Mouse (Mus musculus) heart, embryonic 13.5 days (tissue): ENCODE measurements around the gene Neurl4. TPM values are rescaled to one million over a fixed set of nuclear protein-coding genes. Genes with fewer than 3 reads are reported as not detected.

ENCODE experiments used
- ATAC-seq: fragments of 200-750 bp; cut with Nextera tagmentation; 2 replicates; pipeline ENCODE4 v1.8.0; 2017; ENCODE audit warnings: moderate TSS enrichment; ENCODE audit not compliant: insufficient number of reproducible peaks, low FRiP score, low TSS enrichment; ENCODE audit errors: extremely low read depth
- H3K27ac ChIP-seq: fragments of 300-500 bp; sonication (generic); replicated peaks from 2 replicates; pipeline ENCODE4 v1.5.1; 2015; ENCODE audit warnings: moderate library complexity, mild to moderate bottlenecking, inconsistent platforms
- H3K27me3 ChIP-seq: fragments of 300-500 bp; sonication (generic); replicated peaks from 2 replicates; pipeline ENCODE4 v1.6.1; 2015; ENCODE audit warnings: mild to moderate bottlenecking, inconsistent platforms
- H3K36me3 ChIP-seq: fragments of 300-500 bp; sonication (generic); 2 replicates; pipeline ENCODE4 v1.6.1; 2015; ENCODE audit warnings: mild to moderate bottlenecking, inconsistent platforms
- H3K4me1 ChIP-seq: fragments of 300-500 bp; sonication (generic); 2 replicates; pipeline ENCODE4 v1.6.1; 2015; ENCODE audit warnings: inconsistent platforms
- H3K4me2 ChIP-seq: fragments of 300-500 bp; sonication (generic); 2 replicates; pipeline ENCODE4 v1.6.1; 2015; ENCODE audit warnings: inconsistent platforms, mild to moderate bottlenecking, moderate library complexity
- H3K4me3 ChIP-seq: fragments of 300-500 bp; sonication (generic); 2 replicates; pipeline ENCODE4 v1.5.1; 2015; ENCODE audit warnings: moderate library complexity, mild to moderate bottlenecking, inconsistent platforms
- H3K9ac ChIP-seq: fragments of 300-500 bp; sonication (generic); 2 replicates; pipeline ENCODE4 v1.6.1; 2015; ENCODE audit warnings: inconsistent platforms, mild to moderate bottlenecking, moderate library complexity
- H3K9me3 ChIP-seq: fragments of 300-500 bp; sonication (generic); 2 replicates; pipeline ENCODE4 v1.6.1; 2016; ENCODE audit warnings: inconsistent platforms
- WGBS: fragments of 180-500 bp; shearing (Covaris S2); methylation state at CpG from one replicate; pipeline ENCODE4 v1.1.7; 2015; ENCODE audit warnings: mixed read lengths; 5-methylcytosine and 5-hydroxymethylcytosine counted together
- microRNA-seq: library from miRNA; unstranded; fragments of <30 nt; microRNA quantifications from one replicate; pipeline ENCODE4, GENCODE M21; 2016
- polyA plus RNA-seq: library from polyadenylated mRNA; unstranded; fragments of >200 nt; fragmentation: Nextera tagmentation; extraction: Ambion mirVana; gene quantifications from 2 replicates; pipeline ENCODE4 v1.2.1, GENCODE M21; 2015

Neurl4 gene
- polyA plus RNA-seq, 1 experiment from 2014 or later, result 7.8 TPM

- H3K27ac ChIP-seq, result no peak overlapping the region
- no peak overlapping the region for H3K4me3 ChIP-seq
- ATAC-seq, result no peak
- H3K27me3 ChIP-seq, result peaks cover 86% of the 10 kb centered on the region
- 35% methylated on average over 5 of the region's 5 CpGs for WGBS
- peaks cover 18% of the 10 kb centered on the region for H3K4me1 ChIP-seq
- H3K36me3 ChIP-seq, result no peaks in the 10 kb centered on the region
- no peaks in the 10 kb centered on the region for H3K9me3 ChIP-seq
- H3K9ac ChIP-seq, result no peak overlapping the region
- H3K4me2 ChIP-seq, result no peak overlapping the region
Measured at GRCm38 (mm10) chr11:69961841-69962240, 61.0 kb downstream of the Neurl4 start.

Small RNA genes lying within 50 kb of the gene (microRNA-seq; reads per million reads assigned to microRNA genes)
- not detected for gene Mir6924

Other genes starting within 250 kb of the Neurl4 start
- gene Sox15, start 245.8 kb upstream of the Neurl4 start, polyA plus RNA-seq, result not detected in 2 replicates
- 51.3 and 52.0 TPM in 2 replicates for gene Mpdu1, start 238.4 kb upstream of the Neurl4 start, polyA plus RNA-seq
- gene Cd68, start 234.9 kb upstream of the Neurl4 start, polyA plus RNA-seq, result 8.8 and 10.5 TPM in 2 replicates
- 372 and 373 TPM in 2 replicates for gene Eif4a1, start 228.6 kb upstream of the Neurl4 start, polyA plus RNA-seq
- 59.2 and 63.5 TPM in 2 replicates for gene Senp3, start 219.0 kb upstream of the Neurl4 start, polyA plus RNA-seq
- gene Tnfsf13, start 215.3 kb upstream of the Neurl4 start, polyA plus RNA-seq, result 0.23 and 0.38 TPM in 2 replicates
- 4.7 and 5.7 TPM in 2 replicates for gene Tnfsf12, start 205.2 kb upstream of the Neurl4 start, polyA plus RNA-seq
- gene Tnfsfm13, start 205.0 kb upstream of the Neurl4 start, polyA plus RNA-seq, result 3.3 and 3.4 TPM in 2 replicates
- 16.1 and 19.1 TPM in 2 replicates for gene Polr2a, start 142.4 kb upstream of the Neurl4 start, polyA plus RNA-seq
- gene Slc35g3, start 139.1 kb upstream of the Neurl4 start, polyA plus RNA-seq, result 0.19 and 0.51 TPM in 2 replicates
- 2.7 and 3.1 TPM in 2 replicates for gene Zbtb4, start 135.2 kb upstream of the Neurl4 start, polyA plus RNA-seq
- gene Chrnb1, start 105.1 kb upstream of the Neurl4 start, polyA plus RNA-seq, result 6.8 and 7.9 TPM in 2 replicates
- gene Fgf11, start 99.2 kb upstream of the Neurl4 start, polyA plus RNA-seq, result 2.0 and 2.3 TPM in 2 replicates
- 1.8 and 1.9 TPM in 2 replicates for gene Tmem102, start 95.4 kb upstream of the Neurl4 start, polyA plus RNA-seq
- gene Gm39566, start 85.8 kb upstream of the Neurl4 start, polyA plus RNA-seq, result not detected in 2 replicates
- not detected in 2 replicates for gene Spem2, start 82.6 kb upstream of the Neurl4 start, polyA plus RNA-seq
- not detected in 2 replicates for gene Spem1, start 78.9 kb upstream of the Neurl4 start, polyA plus RNA-seq
- gene Nlgn2, start 63.3 kb upstream of the Neurl4 start, polyA plus RNA-seq, result 2.0 and 2.4 TPM in 2 replicates
- gene Tmem256, start 62.6 kb upstream of the Neurl4 start, polyA plus RNA-seq, result 330 and 361 TPM in 2 replicates
- 75.4 and 76.2 TPM in 2 replicates for gene Plscr3, start 54.7 kb upstream of the Neurl4 start, polyA plus RNA-seq
- gene Tnk1, start 42.3 kb upstream of the Neurl4 start, polyA plus RNA-seq, result 0.38 and 0.56 TPM in 2 replicates
- not detected in 2 replicates for gene Tmem95, start 23.1 kb upstream of the Neurl4 start, polyA plus RNA-seq
- 3.9 TPM in 2 replicates for gene Kctd11, start 19.7 kb upstream of the Neurl4 start, polyA plus RNA-seq
- gene Acap1, start 5.5 kb upstream of the Neurl4 start, polyA plus RNA-seq, result 7.0 and 8.2 TPM in 2 replicates
- 4.0 and 4.1 TPM in 2 replicates for gene 2810408A11Rik, start 85 bp upstream of the Neurl4 start, polyA plus RNA-seq
- 45.0 and 52.2 TPM in 2 replicates for gene Gps2, start 12.8 kb downstream of the Neurl4 start, polyA plus RNA-seq
- gene Eif5a, start 20.9 kb downstream of the Neurl4 start, polyA plus RNA-seq, result 1,157 and 1,215 TPM in 2 replicates
- 3.1 TPM in 2 replicates for gene Ybx2, start 34.7 kb downstream of the Neurl4 start, polyA plus RNA-seq
- 25.8 and 30.3 TPM in 2 replicates for gene Slc2a4, start 47.1 kb downstream of the Neurl4 start, polyA plus RNA-seq
- gene Cldn7, start 63.7 kb downstream of the Neurl4 start, polyA plus RNA-seq, result 6.3 and 7.4 TPM in 2 replicates
- 21.0 and 21.1 TPM in 2 replicates for gene Ctdnep1, start 80.1 kb downstream of the Neurl4 start, polyA plus RNA-seq
- 111 and 119 TPM in 2 replicates for gene Elp5, start 81.4 kb downstream of the Neurl4 start, polyA plus RNA-seq
- gene Gabarap, start 90.1 kb downstream of the Neurl4 start, polyA plus RNA-seq, result 456 and 466 TPM in 2 replicates
- gene Phf23, start 94.7 kb downstream of the Neurl4 start, polyA plus RNA-seq, result 43.8 and 47.9 TPM in 2 replicates
- gene Dvl2, start 99.5 kb downstream of the Neurl4 start, polyA plus RNA-seq, result 20.7 and 22.0 TPM in 2 replicates
- gene Acadvl, start 114.3 kb downstream of the Neurl4 start, polyA plus RNA-seq, result 131 and 140 TPM in 2 replicates
- gene Dlg4, start 115.9 kb downstream of the Neurl4 start, polyA plus RNA-seq, result 4.7 and 5.1 TPM in 2 replicates
- 0.24 TPM in 1 of 2 replicates, not detected in the other for gene Asgr1, start 153.0 kb downstream of the Neurl4 start, polyA plus RNA-seq
- 0.18 TPM in 1 of 2 replicates, not detected in the other for gene Asgr2, start 191.6 kb downstream of the Neurl4 start, polyA plus RNA-seq
- 0.53 and 0.67 TPM in 2 replicates for gene Mgl2, start 229.3 kb downstream of the Neurl4 start, polyA plus RNA-seq